Mouse (Mus musculus) thymus, adult 2 months (tissue): Measurements from ENCODE around the gene Nde1. TPM values are rescaled to one million over a fixed set of nuclear protein-coding genes. Genes with fewer than 3 reads are reported as not detected.

Source experiments
- DNase-seq: peaks from one replicate; pipeline ENCODE4 v3.0.0; 2021
- H3K27ac ChIP-seq: fragments of 200-500 bp; 2 replicates; pipeline ENCODE4 v1.5.1; 2012; ENCODE audit warnings: low read length, control low read depth; ENCODE audit not compliant: control insufficient read depth, insufficient read depth
- H3K27me3 ChIP-seq: fragments of 200-500 bp; 2 replicates; pipeline ENCODE4 v1.6.1; 2012; ENCODE audit warnings: mild to moderate bottlenecking, low read length, moderate library complexity, mixed read lengths; ENCODE audit not compliant: control insufficient read depth, insufficient read depth
- H3K36me3 ChIP-seq: fragments of 200-500 bp; 2 replicates; pipeline ENCODE4 v1.6.1; 2012; ENCODE audit warnings: mild to moderate bottlenecking, low read length, moderate library complexity; ENCODE audit not compliant: control insufficient read depth, insufficient read depth
- H3K4me1 ChIP-seq: fragments of 200-500 bp; replicated peaks from 2 replicates; pipeline ENCODE4 v1.6.1; 2012; ENCODE audit warnings: low read length; ENCODE audit not compliant: control insufficient read depth, insufficient read depth
- H3K4me3 ChIP-seq: fragments of 200-500 bp; 2 replicates; pipeline ENCODE4 v1.5.1; 2012; ENCODE audit warnings: mild to moderate bottlenecking, low read length, control low read depth, moderate library complexity; ENCODE audit not compliant: control insufficient read depth, insufficient read depth
- CTCF ChIP-seq: fragments of 200-500 bp; IDR thresholded peaks from 2 replicates; pipeline ENCODE4 v1.5.1; 2012; ENCODE audit warnings: mild to moderate bottlenecking, control low read depth, low read length, moderate library complexity, borderline replicate concordance; ENCODE audit not compliant: control insufficient read depth, poor library complexity, insufficient read depth; ENCODE audit errors: extremely low read depth
- POLR2A ChIP-seq: fragments of 200-500 bp; IDR thresholded peaks from 2 replicates; pipeline ENCODE4 v1.6.1; 2012; ENCODE audit warnings: mild to moderate bottlenecking, low read length, control low read depth, moderate library complexity; ENCODE audit not compliant: control insufficient read depth, poor library complexity, insufficient read depth; ENCODE audit errors: extremely low read depth
- WGBS: fragments of 180-500 bp; shearing (Covaris S2); methylation state at CpG from one replicate; pipeline ENCODE4 v1.1.7; 2018; 5-methylcytosine and 5-hydroxymethylcytosine counted together
- polyA plus RNA-seq: library from polyadenylated mRNA; depleted of rRNA; stranded (reverse); fragments of >200 nt; gene quantifications from 2 replicates; pipeline ENCODE4 v1.2.3, GENCODE M21; 2012

Gene Nde1
- polyA plus RNA-seq, 1 experiment: 108 TPM

- TF ChIP-seq CTCF: no peak
- no peak for TF ChIP-seq POLR2A
- no peak for DNase-seq
- peaks cover 56% of the 10 kb centered on the region for H3K36me3 ChIP-seq
- WGBS: 97% methylated on average over 1 of the region's 1 CpGs
- H3K4me3 ChIP-seq: no peak overlapping the region
- H3K4me1 ChIP-seq: no peaks in the 10 kb centered on the region
- no peaks in the 10 kb centered on the region for H3K27me3 ChIP-seq
- H3K27ac ChIP-seq: no peak overlapping the region
Observed at GRCm38 (mm10) chr16:14125253-14125652, 37.8 kb upstream of the Nde1 start.

DNA sequence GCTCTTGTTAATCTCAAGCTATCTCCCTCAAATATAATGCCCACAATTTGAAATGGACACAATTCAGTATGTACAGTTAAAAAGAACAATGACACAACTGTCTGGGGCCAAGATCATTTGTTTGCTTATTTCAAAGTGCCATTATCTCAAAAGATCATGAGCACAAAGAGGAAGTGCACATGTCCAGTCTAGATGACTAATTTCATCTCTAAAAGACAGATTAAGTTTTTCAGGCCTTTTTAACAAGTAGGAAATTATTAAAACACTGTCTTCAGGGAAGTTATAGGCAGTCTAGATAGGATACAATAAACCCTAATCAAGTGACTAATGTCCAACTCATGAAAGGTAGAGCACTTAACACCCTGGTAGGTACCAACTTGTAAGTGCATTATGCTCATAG is 34.1 kb upstream of the Nde1 start:
- no peak overlapping the region for H3K4me3 ChIP-seq
- H3K4me1 ChIP-seq: no peaks in the 10 kb centered on the region
- DNase-seq: no peak
- H3K27me3 ChIP-seq: no peaks in the 10 kb centered on the region
- peaks cover 69% of the 10 kb centered on the region for H3K36me3 ChIP-seq
- H3K27ac ChIP-seq: no peak overlapping the region
- TF ChIP-seq POLR2A (no peak), CTCF (no peak)

DNA sequence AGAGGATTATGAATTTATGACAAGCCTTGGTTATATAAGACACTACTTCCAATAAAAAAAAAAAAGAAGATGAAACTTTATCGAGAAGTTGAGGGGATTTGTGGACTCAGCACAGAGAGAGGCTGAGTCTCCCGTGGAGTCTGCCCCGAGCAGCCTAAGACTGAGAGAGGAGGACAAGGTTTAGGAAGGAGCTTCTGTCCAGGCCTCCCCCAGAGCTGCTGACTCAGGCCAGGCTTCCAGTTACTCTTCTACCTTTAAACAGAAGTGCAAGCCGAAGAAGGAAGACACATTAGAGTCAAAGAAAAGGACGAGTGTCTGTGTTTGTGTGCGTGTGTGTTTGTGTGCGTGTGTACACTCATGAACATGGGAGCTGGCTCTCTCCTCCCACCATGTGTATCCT is 32.3 kb upstream of the Nde1 start:
- 94% methylated on average over 7 of the region's 7 CpGs for WGBS
- H3K27ac ChIP-seq: no peak overlapping the region
- no peak for DNase-seq
- H3K36me3 ChIP-seq: peaks cover 74% of the 10 kb centered on the region
- no peaks in the 10 kb centered on the region for H3K4me1 ChIP-seq
- H3K4me3 ChIP-seq: no peak overlapping the region
- no peaks in the 10 kb centered on the region for H3K27me3 ChIP-seq
- TF ChIP-seq POLR2A (no peak), CTCF (no peak)

DNA sequence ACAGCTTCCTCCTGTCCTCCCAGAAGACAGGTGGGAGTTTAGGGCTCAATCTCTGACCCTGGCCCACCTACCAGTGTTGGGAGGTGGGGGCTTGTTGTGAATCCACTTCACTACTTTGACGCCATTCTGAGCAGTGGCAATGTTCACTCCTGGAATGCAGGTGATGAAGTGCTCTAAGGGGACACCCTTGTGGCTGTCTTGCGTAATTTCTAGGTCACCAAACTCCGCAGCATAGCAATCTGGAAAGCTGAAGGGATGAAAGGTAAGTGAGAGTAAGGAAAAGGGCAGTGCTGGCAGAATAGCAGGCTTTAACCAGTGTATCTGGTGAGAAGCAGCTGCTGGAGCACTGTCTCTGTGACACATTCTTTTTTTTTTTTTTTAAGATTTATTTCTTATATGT is 31.7 kb upstream of the Nde1 start:
- no peaks in the 10 kb centered on the region for H3K4me1 ChIP-seq
- TF ChIP-seq CTCF (no peak), POLR2A (no peak)
- no peak for DNase-seq
- H3K27ac ChIP-seq: no peak overlapping the region
- WGBS: 95% methylated on average over 3 of the region's 3 CpGs
- no peaks in the 10 kb centered on the region for H3K27me3 ChIP-seq
- peaks cover 74% of the 10 kb centered on the region for H3K36me3 ChIP-seq
- H3K4me3 ChIP-seq: no peak overlapping the region

DNA sequence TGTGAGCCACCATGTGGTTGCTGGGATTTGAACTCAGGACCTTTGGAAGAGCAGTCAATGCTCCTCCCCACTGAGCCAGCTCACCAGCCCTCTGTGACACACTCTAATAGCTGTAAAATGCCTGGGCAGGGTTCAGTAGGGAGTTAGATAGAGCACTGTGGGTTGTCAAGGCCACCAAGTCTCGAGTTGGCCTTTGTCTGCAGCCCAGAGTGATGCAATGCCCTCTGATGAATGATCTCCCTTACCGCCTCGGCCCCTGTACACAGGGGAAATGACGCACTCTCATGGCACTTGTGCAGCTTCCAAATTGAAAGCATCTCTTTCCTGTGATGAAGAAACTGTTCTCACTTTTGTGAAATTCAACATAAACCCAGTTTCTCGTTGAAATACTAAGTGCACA is 31.2 kb upstream of the Nde1 start:
- H3K4me1 ChIP-seq: no peaks in the 10 kb centered on the region
- peaks cover 73% of the 10 kb centered on the region for H3K36me3 ChIP-seq
- 95% methylated on average over 5 of the region's 5 CpGs for WGBS
- DNase-seq: no peak
- no peaks in the 10 kb centered on the region for H3K27me3 ChIP-seq
- no peak overlapping the region for H3K4me3 ChIP-seq
- no peak for TF ChIP-seq CTCF
- TF ChIP-seq POLR2A: no peak
- H3K27ac ChIP-seq: no peak overlapping the region

GRCm38 (mm10) chr16:14135014-14135413 is 28.1 kb upstream of the Nde1 start:
- H3K36me3 ChIP-seq: peaks cover 70% of the 10 kb centered on the region
- TF ChIP-seq CTCF (no peak), POLR2A (no peak)
- WGBS: 30% methylated on average over 2 of the region's 2 CpGs
- no peaks in the 10 kb centered on the region for H3K27me3 ChIP-seq
- no peak for DNase-seq
- no peak overlapping the region for H3K27ac ChIP-seq
- no peaks in the 10 kb centered on the region for H3K4me1 ChIP-seq
- no peak overlapping the region for H3K4me3 ChIP-seq

- Histone ChIP-seq H3K4me1 (no peaks in the 10 kb centered on the region), H3K27ac (no peak overlapping the region), H3K27me3 (no peaks in the 10 kb centered on the region), H3K36me3 (peaks cover 82% of the 10 kb centered on the region), H3K4me3 (no peak overlapping the region)
- WGBS: 94% methylated on average over 1 of the region's 1 CpGs
- no peak for DNase-seq
- no peak for TF ChIP-seq POLR2A
- TF ChIP-seq CTCF: no peak
Observed at GRCm38 (mm10) chr16:14137976-14138561, 25.0 kb upstream of the Nde1 start.
